Mouse (Mus musculus): ENCODE results near the gene Abr. TPM values are rescaled to one million over a fixed set of nuclear protein-coding genes. Genes with fewer than 3 reads are reported as not detected.

Gene Abr
- polyA plus RNA-seq, 2 experiments = 39.7 to 67.5 TPM

- H3K27ac ChIP-seq (replicated peaks; ENCODE audit: low read depth, low read length) = no peak overlapping the region
- H3K36me3 ChIP-seq (ENCODE audit: control insufficient read depth, insufficient read depth, low read length) = no peaks in the 10 kb centered on the region
- WGBS = 49% methylated on average over 10 of the region's 10 CpGs
- H3K27me3 ChIP-seq (ENCODE audit: control insufficient read depth, insufficient read depth, low read length) = peaks cover 8% of the 10 kb centered on the region; the same call in 1 of the 2 replicates
- peaks cover 12% of the 10 kb centered on the region for H3K4me1 ChIP-seq (ENCODE audit: control insufficient read depth, insufficient read depth, low read length)
- DNase-seq (ENCODE audit: low spot score) = no peak
- H3K9ac ChIP-seq (ENCODE audit: low read depth, low read length, severe bottlenecking) = no peak overlapping the region
- no peak for ATAC-seq (ENCODE audit: low FRiP score, low read depth)
- no peak for TF ChIP-seq POLR2A (IDR thresholded peaks at IDR 0.05; ENCODE audit: borderline replicate concordance, extremely low read depth, insufficient read depth, insufficient read length)
- peak overlapping the region; percentile 94 for H3K4me2 ChIP-seq (replicated peaks; ENCODE audit: low read depth, low read length, severe bottlenecking)
- peak overlapping the region; percentile 69 for H3K4me3 ChIP-seq (replicated peaks; ENCODE audit: low read length)
- no peaks in the 10 kb centered on the region for H3K9me3 ChIP-seq (ENCODE audit: control insufficient read depth, low read length)
Observed at GRCm38 (mm10) chr11:76624071-76624470, 2.0 kb upstream of the Abr start.

GRCm38 (mm10) chr11:76623206-76623961 lies 1.3 kb upstream of the Abr start:
- WGBS = 2% methylated on average over 54 of the region's 72 CpGs

GRCm38 (mm10) chr11:76622566-76623205 lies 572 bp upstream of the Abr start:
- Histone ChIP-seq H3K4me2 (replicated peaks; ENCODE audit: low read depth, low read length, severe bottlenecking) (peak overlapping the region; percentile 94), H3K36me3 (ENCODE audit: control insufficient read depth, insufficient read depth, low read length) (no peaks in the 10 kb centered on the region), H3K4me1 (ENCODE audit: control insufficient read depth, insufficient read depth, low read length) (peaks cover 12% of the 10 kb centered on the region), H3K4me3 (replicated peaks; ENCODE audit: low read length) (peak overlapping the region; percentile 69), H3K9ac (ENCODE audit: low read depth, low read length, severe bottlenecking) (peak overlapping the region; percentile 61), H3K27ac (replicated peaks; ENCODE audit: low read depth, low read length) (no peak overlapping the region), H3K9me3 (ENCODE audit: control insufficient read depth, low read length) (no peaks in the 10 kb centered on the region), H3K27me3 (ENCODE audit: control insufficient read depth, insufficient read depth, low read length) (peaks cover 8% of the 10 kb centered on the region; the same call in 1 of the 2 replicates)
- ATAC-seq (ENCODE audit: low FRiP score, low read depth) (peak; percentile 39; the same call in 1 of the 2 replicates), DNase-seq (ENCODE audit: low spot score) (no peak)
- WGBS = 4% methylated on average over 53 of the region's 66 CpGs
- TF ChIP-seq POLR2A (IDR thresholded peaks at IDR 0.05; ENCODE audit: borderline replicate concordance, extremely low read depth, insufficient read depth, insufficient read length) = no peak

More at GRCm38 (mm10) chr11:76623206-76623961, 1.3 kb upstream of the Abr start:
- Histone ChIP-seq H3K4me1 (ENCODE audit: control insufficient read depth, insufficient read depth, low read length) (peaks cover 12% of the 10 kb centered on the region), H3K9ac (ENCODE audit: low read depth, low read length, severe bottlenecking) (peak overlapping the region; percentile 61), H3K9me3 (ENCODE audit: control insufficient read depth, low read length) (no peaks in the 10 kb centered on the region), H3K27ac (replicated peaks; ENCODE audit: low read depth, low read length) (no peak overlapping the region), H3K36me3 (ENCODE audit: control insufficient read depth, insufficient read depth, low read length) (no peaks in the 10 kb centered on the region), H3K4me3 (replicated peaks; ENCODE audit: low read length) (peak overlapping the region; percentile 69), H3K4me2 (replicated peaks; ENCODE audit: low read depth, low read length, severe bottlenecking) (peak overlapping the region; percentile 94), H3K27me3 (ENCODE audit: control insufficient read depth, insufficient read depth, low read length) (peaks cover 8% of the 10 kb centered on the region; the same call in 1 of the 2 replicates)
- ATAC-seq (ENCODE audit: low FRiP score, low read depth) (peak; percentile 74), DNase-seq (ENCODE audit: low spot score) (peak; percentile 35)
- TF ChIP-seq POLR2A (IDR thresholded peaks at IDR 0.05; ENCODE audit: borderline replicate concordance, extremely low read depth, insufficient read depth, insufficient read length) = no peak

GRCm38 (mm10) chr11:76618134-76618533 lies 4.0 kb downstream of the Abr start:
- H3K36me3 ChIP-seq (ENCODE audit: control insufficient read depth, insufficient read depth, low read length) = no peaks in the 10 kb centered on the region
- no peak overlapping the region for H3K4me3 ChIP-seq (replicated peaks; ENCODE audit: low read length)
- no peak overlapping the region for H3K4me2 ChIP-seq (replicated peaks; ENCODE audit: low read depth, low read length, severe bottlenecking)
- H3K9ac ChIP-seq (ENCODE audit: low read depth, low read length, severe bottlenecking) = no peak overlapping the region
- peaks cover 8% of the 10 kb centered on the region; the same call in 1 of the 2 replicates for H3K27me3 ChIP-seq (ENCODE audit: control insufficient read depth, insufficient read depth, low read length)
- TF ChIP-seq POLR2A (IDR thresholded peaks at IDR 0.05; ENCODE audit: borderline replicate concordance, extremely low read depth, insufficient read depth, insufficient read length) = no peak
- no peak for ATAC-seq (ENCODE audit: low FRiP score, low read depth)
- no peaks in the 10 kb centered on the region for H3K9me3 ChIP-seq (ENCODE audit: control insufficient read depth, low read length)
- WGBS = 80% methylated on average over 6 of the region's 6 CpGs
- DNase-seq (ENCODE audit: low spot score) = no peak
- no peak overlapping the region for H3K27ac ChIP-seq (replicated peaks; ENCODE audit: low read depth, low read length)
- H3K4me1 ChIP-seq (ENCODE audit: control insufficient read depth, insufficient read depth, low read length) = peaks cover 16% of the 10 kb centered on the region

DNA sequence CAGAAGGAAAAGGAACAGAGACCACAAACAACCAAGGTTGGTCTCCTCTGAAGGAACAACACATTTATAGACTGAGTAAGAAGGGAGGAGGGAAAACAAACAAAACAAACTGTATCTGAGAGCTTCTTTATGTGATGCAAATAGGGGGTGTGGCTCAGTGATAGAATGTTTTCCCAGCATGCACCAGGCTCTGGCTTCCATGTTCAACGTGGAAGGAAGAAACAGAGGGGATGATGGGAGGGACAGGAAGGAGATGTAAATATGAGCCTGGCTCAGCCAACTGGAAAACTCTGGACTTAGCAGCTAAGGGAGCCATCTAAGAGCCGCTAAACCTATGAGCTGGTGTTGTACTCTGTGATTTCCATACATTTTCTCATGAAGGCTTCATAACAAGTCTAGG lies 7.9 kb downstream of the Abr start:
- H3K4me1 ChIP-seq (ENCODE audit: control insufficient read depth, insufficient read depth, low read length) = peaks cover 6% of the 10 kb centered on the region; the same call in 1 of the 2 replicates
- ATAC-seq (ENCODE audit: low FRiP score, low read depth) = no peak
- TF ChIP-seq POLR2A (IDR thresholded peaks at IDR 0.05; ENCODE audit: borderline replicate concordance, extremely low read depth, insufficient read depth, insufficient read length) = no peak
- no peak overlapping the region for H3K9ac ChIP-seq (ENCODE audit: low read depth, low read length, severe bottlenecking)
- no peak overlapping the region for H3K4me2 ChIP-seq (replicated peaks; ENCODE audit: low read depth, low read length, severe bottlenecking)
- no peaks in the 10 kb centered on the region; the same call in 1 of the 2 replicates for H3K27me3 ChIP-seq (ENCODE audit: control insufficient read depth, insufficient read depth, low read length)
- H3K36me3 ChIP-seq (ENCODE audit: control insufficient read depth, insufficient read depth, low read length) = no peaks in the 10 kb centered on the region
- DNase-seq (ENCODE audit: low spot score) = no peak
- no peaks in the 10 kb centered on the region for H3K9me3 ChIP-seq (ENCODE audit: control insufficient read depth, low read length)
- WGBS = 65% methylated on average over 2 of the region's 2 CpGs
- no peak overlapping the region for H3K27ac ChIP-seq (replicated peaks; ENCODE audit: low read depth, low read length)
- no peak overlapping the region for H3K4me3 ChIP-seq (replicated peaks; ENCODE audit: low read length)

Data from limb, embryonic 14.5 days (tissue).